ENCODE assay signal across 8 mouse cellular contexts in the genomic region with DNA sequence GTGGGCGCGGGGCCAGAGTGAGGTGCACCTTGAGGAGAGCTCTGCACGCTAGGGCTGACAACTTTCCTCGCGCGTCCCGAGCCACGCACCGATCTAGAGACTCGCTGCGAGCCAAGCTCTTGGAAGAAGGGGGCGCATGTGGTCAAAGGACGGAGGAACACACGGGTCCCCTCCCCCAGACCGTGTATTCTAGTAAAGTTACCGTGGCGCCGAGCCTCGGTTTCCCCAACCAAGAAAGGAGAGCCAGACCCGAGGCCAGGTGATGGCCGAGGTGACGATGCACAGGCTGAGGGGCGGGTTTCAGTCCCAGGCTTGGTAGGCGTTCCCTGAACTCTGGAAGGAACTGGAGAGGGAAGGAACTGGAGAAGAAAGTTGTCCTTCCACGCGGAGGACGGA. TPM values are rescaled to one million over a fixed set of nuclear protein-coding genes. Genes with fewer than 3 reads are reported as not detected.
DNase-seq lines count a peak whose midpoint lies in the region; ATAC-seq and TF ChIP-seq lines count a peak whose summit lies in the region.

No protein-coding gene starts in this region.

- TF ChIP-seq POLR2A in cerebellum, adult 2 months (IDR thresholded peaks at IDR 0.05; ENCODE audit: borderline replicate concordance, insufficient read depth, low read length), result no peak
- no peak for TF ChIP-seq POLR2A in ES-Bruce4 (IDR thresholded peaks at IDR 0.05; ENCODE audit: insufficient read depth, low read length)

- no peaks in the 10 kb centered on the region for H3K4me1 ChIP-seq in cerebellum, adult 2 months (ENCODE audit: control insufficient read depth, insufficient read depth, low read length)
- no peaks in the 10 kb centered on the region for H3K4me1 ChIP-seq in ES-Bruce4 (ENCODE audit: control insufficient read depth, insufficient read depth, low read length)
- peaks cover 28% of the 10 kb centered on the region for H3K4me1 ChIP-seq in forebrain, embryonic 12.5 days
- H3K4me1 ChIP-seq in hindbrain, embryonic 16.5 days (ENCODE audit: control insufficient read depth, insufficient read depth, low read depth, low read length), result peaks cover 14% of the 10 kb centered on the region
- H3K4me1 ChIP-seq in liver, embryonic 13.5 days (replicated peaks), result 0 out of 2 replicates have a peak, but pooled peaks cover 4% of the 10 kb centered on the region
- peaks cover 19% of the 10 kb centered on the region; the same call in 1 of the 2 replicates for H3K4me1 ChIP-seq in neural tube, embryonic 12.5 days

- H3K36me3 ChIP-seq in ES-Bruce4 (ENCODE audit: control insufficient read depth, insufficient read depth, low read length, poor library complexity, severe bottlenecking), result no peaks in the 10 kb centered on the region
- H3K36me3 ChIP-seq in forebrain, embryonic 12.5 days (replicated peaks), result peaks cover 3% of the 10 kb centered on the region; the same call in 1 of the 2 replicates
- no peaks in the 10 kb centered on the region for H3K36me3 ChIP-seq in hindbrain, embryonic 16.5 days (ENCODE audit: control insufficient read depth, insufficient read depth, low read length)
- no peaks in the 10 kb centered on the region for H3K36me3 ChIP-seq in liver, embryonic 13.5 days
- H3K36me3 ChIP-seq in neural tube, embryonic 12.5 days, result no peaks in the 10 kb centered on the region

- peak overlapping the region; percentile 65 for H3K9ac ChIP-seq in ES-Bruce4 (ENCODE audit: low read depth, poor library complexity, severe bottlenecking)
- H3K9ac ChIP-seq in forebrain, embryonic 12.5 days, result peak overlapping the region; percentile 97
- peak overlapping the region; percentile 87 for H3K9ac ChIP-seq in hindbrain, embryonic 16.5 days (ENCODE audit: low read depth, low read length)
- peak overlapping the region; percentile 74 for H3K9ac ChIP-seq in liver, embryonic 13.5 days
- H3K9ac ChIP-seq in neural tube, embryonic 12.5 days, result peak overlapping the region; percentile 93

- peak overlapping the region; percentile 11 for H3K4me3 ChIP-seq in cerebellum, adult 2 months (replicated peaks; ENCODE audit: insufficient read depth, low read depth, low read length)
- peak overlapping the region; percentile 86 for H3K4me3 ChIP-seq in ES-Bruce4 (ENCODE audit: low read depth, low read length)
- peak overlapping the region; percentile 97 for H3K4me3 ChIP-seq in forebrain, embryonic 12.5 days (replicated peaks)
- peak overlapping the region; percentile 84 for H3K4me3 ChIP-seq in hindbrain, embryonic 16.5 days (ENCODE audit: low read length)
- peak overlapping the region; percentile 66 for H3K4me3 ChIP-seq in liver, embryonic 13.5 days (replicated peaks)
- H3K4me3 ChIP-seq in neural tube, embryonic 12.5 days, result peak overlapping the region; percentile 99

- peaks cover 8% of the 10 kb centered on the region; the same call in 1 of the 2 replicates for H3K27me3 ChIP-seq in cerebellum, adult 2 months (ENCODE audit: control insufficient read depth, insufficient read depth, low read length)
- peaks cover 14% of the 10 kb centered on the region for H3K27me3 ChIP-seq in ES-Bruce4 (ENCODE audit: control insufficient read depth, insufficient read depth, low read length, poor library complexity, severe bottlenecking)
- H3K27me3 ChIP-seq in forebrain, embryonic 12.5 days, result no peaks in the 10 kb centered on the region
- no peaks in the 10 kb centered on the region for H3K27me3 ChIP-seq in hindbrain, embryonic 16.5 days (replicated peaks; ENCODE audit: control insufficient read depth, insufficient read depth, low read length)
- peaks cover 67% of the 10 kb centered on the region for H3K27me3 ChIP-seq in liver, embryonic 13.5 days
- H3K27me3 ChIP-seq in neural tube, embryonic 12.5 days (replicated peaks), result no peaks in the 10 kb centered on the region

- peak in 1 of 2 experiments; percentile 6 for DNase-seq in cerebellum, adult 2 months
- no peak for DNase-seq in cerebellum, adult 9-11 months
- DNase-seq in liver, embryonic 13.5 days, result no peak
- no peak for DNase-seq in left cerebral cortex, adult 18-20 months (ENCODE audit: low spot score in 2 of 2)

- WGBS in cerebellum, adult 2 months, result under 1% methylated on average over 24 of the region's 27 CpGs
- WGBS in forebrain, embryonic 12.5 days, result 0% methylated on average over 27 of the region's 27 CpGs
- WGBS in hindbrain, embryonic 16.5 days, result under 1% methylated on average over 24 of the region's 27 CpGs
- under 1% methylated on average over 27 of the region's 27 CpGs for WGBS in liver, embryonic 13.5 days (ENCODE audit: insufficient replicate concordance)
- WGBS in neural tube, embryonic 12.5 days, result under 1% methylated on average over 27 of the region's 27 CpGs

- H3K9me3 ChIP-seq in ES-Bruce4 (replicated peaks; ENCODE audit: control insufficient read depth, insufficient read depth, low read length, poor library complexity, severe bottlenecking), result no peaks in the 10 kb centered on the region
- no peaks in the 10 kb centered on the region for H3K9me3 ChIP-seq in forebrain, embryonic 12.5 days
- no peaks in the 10 kb centered on the region for H3K9me3 ChIP-seq in hindbrain, embryonic 16.5 days (ENCODE audit: control insufficient read depth, low read length)
- H3K9me3 ChIP-seq in liver, embryonic 13.5 days (replicated peaks), result no peaks in the 10 kb centered on the region
- no peaks in the 10 kb centered on the region for H3K9me3 ChIP-seq in neural tube, embryonic 12.5 days

- ATAC-seq in forebrain, embryonic 12.5 days (ENCODE audit: low FRiP score), result peak; percentile 65
- peak; percentile 77 for ATAC-seq in hindbrain, embryonic 16.5 days
- ATAC-seq in liver, embryonic 13.5 days (ENCODE audit: low read depth), result peak; percentile 19; the same call in 1 of the 2 replicates
- ATAC-seq in neural tube, embryonic 12.5 days (ENCODE audit: low FRiP score, low read depth), result peak; percentile 68

- H3K4me2 ChIP-seq in forebrain, embryonic 12.5 days, result peak overlapping the region; percentile 85
- H3K4me2 ChIP-seq in hindbrain, embryonic 16.5 days (ENCODE audit: low read length), result peak overlapping the region; percentile 98
- peak overlapping the region; percentile 71 for H3K4me2 ChIP-seq in liver, embryonic 13.5 days
- peak overlapping the region; percentile 91 for H3K4me2 ChIP-seq in neural tube, embryonic 12.5 days (replicated peaks)

- TF ChIP-seq EP300 in ES-Bruce4 (IDR thresholded peaks at IDR 0.05; ENCODE audit: insufficient read depth, low read depth, low read length), result no peak

- no peak for TF ChIP-seq CTCF in cerebellum, adult 2 months (IDR thresholded peaks at IDR 0.05; ENCODE audit: borderline replicate concordance, insufficient read depth, low read depth, low read length)
- TF ChIP-seq CTCF in ES-Bruce4 (IDR thresholded peaks at IDR 0.05; ENCODE audit: low read depth, low read length), result no peak

- no peak overlapping the region for H3K27ac ChIP-seq in cerebellum, adult 2 months (ENCODE audit: insufficient read depth, low read length)
- H3K27ac ChIP-seq in ES-Bruce4 (ENCODE audit: insufficient read depth, low read length), result no peak overlapping the region
- H3K27ac ChIP-seq in forebrain, embryonic 12.5 days, result peak overlapping the region; percentile 94
- peak overlapping the region; percentile 76 for H3K27ac ChIP-seq in hindbrain, embryonic 16.5 days (ENCODE audit: low read depth, low read length)
- no peak overlapping the region for H3K27ac ChIP-seq in liver, embryonic 13.5 days
- H3K27ac ChIP-seq in neural tube, embryonic 12.5 days, result peak overlapping the region; percentile 80

RNA-seq across cellular contexts. Expression of gene Igf2bp2, which starts 0.4 kb away (rescaled TPM):
- polyA plus RNA-seq in cerebellum, adult 2 months (2012; rRNA removed), result 0.22 and 0.23 TPM in 2 replicates
- polyA plus RNA-seq in ES-Bruce4 (2011; ENCODE audit: insufficient read depth, insufficient read length, low read depth, missing spikeins), result 89.0 and 92.6 TPM in 2 replicates
- polyA plus RNA-seq in forebrain, embryonic 12.5 days (2016; fragmentation: Nextera tagmentation; extraction: Ambion mirVana), result 102 and 106 TPM in 2 replicates
- polyA plus RNA-seq in hindbrain, embryonic 16.5 days (2015; fragmentation: Nextera tagmentation; extraction: Ambion mirVana), result 13.0 and 20.1 TPM in 2 replicates
- 12.1 and 17.0 TPM in 2 replicates for polyA plus RNA-seq in liver, embryonic 13.5 days (2015; fragmentation: Nextera tagmentation; extraction: Ambion mirVana)
- 85.0 and 87.6 TPM in 2 replicates for polyA plus RNA-seq in neural tube, embryonic 12.5 days (2016; fragmentation: Nextera tagmentation; extraction: Ambion mirVana)
- under 1 TPM; 0.68 to 1.00 TPM for total RNA-seq in left cerebral cortex, adult 18-20 months (2021)

Comparison
In these comparisons a context has a peak if more than half of its experiments do, and no peak if none do; other contexts are left out.
1. H3K27ac ChIP-seq: peak in forebrain, embryonic 12.5 days (single experiment), hindbrain, embryonic 16.5 days (single experiment) and neural tube, embryonic 12.5 days (single experiment); none in cerebellum, adult 2 months (single experiment), ES-Bruce4 (single experiment) and liver, embryonic 13.5 days (single experiment).
2. H3K4me3 ChIP-seq: peak in every context shown above with its lines; median percentile 99 in neural tube, embryonic 12.5 days; 97 in forebrain, embryonic 12.5 days; 86 in ES-Bruce4; 84 in hindbrain, embryonic 16.5 days; 66 in liver, embryonic 13.5 days; 11 in cerebellum, adult 2 months.
3. ATAC-seq: peak in every context shown above with its lines; median percentile 77 in hindbrain, embryonic 16.5 days; 68 in neural tube, embryonic 12.5 days; 65 in forebrain, embryonic 12.5 days; 19 in liver, embryonic 13.5 days.
4. RNA of gene Igf2bp2, which starts 0.4 kb away (polyA plus RNA-seq): 102 to 106 TPM in forebrain, embryonic 12.5 days, 89.0 to 92.6 TPM in ES-Bruce4, 85.0 to 87.6 TPM in neural tube, embryonic 12.5 days, 13.0 to 20.1 TPM in hindbrain, embryonic 16.5 days and 12.1 to 17.0 TPM in liver, embryonic 13.5 days; 0.22 to 0.23 TPM in cerebellum, adult 2 months; every median in the first group is over 10 times any median in the second.
5. Peak in every context shown above with its lines, with median percentiles within 50 percentile points of each other: H3K9ac ChIP-seq and H3K4me2 ChIP-seq.